Mouse (Mus musculus): ENCODE data around the gene Pinlyp. TPM values are rescaled to one million over a fixed set of nuclear protein-coding genes. Genes with fewer than 3 reads are reported as not detected.
A peak's percentile ranks its signal among the peaks of the same experiment; 100 is the strongest.

Pinlyp gene
- polyA plus RNA-seq (2016; fragmentation: Nextera tagmentation; extraction: Ambion mirVana), result not detected in 2 replicates

- Histone ChIP-seq H3K4me3 (peak within 1 kb of the TSS; percentile 73), H3K27me3 (ENCODE audit: poor library complexity, severe bottlenecking) (no peaks in the 10 kb centered on the region), H3K9me3 (peaks cover 4% of the 10 kb centered on the region; the same call in 1 of the 2 replicates), H3K36me3 (replicated peaks) (peaks cover 33% of the 10 kb centered on the region), H3K4me1 (peaks cover 20% of the 10 kb centered on the region), H3K27ac (peak within 1 kb of the TSS; percentile 93)
- 41% methylated on average over 13 of the region's 13 CpGs for WGBS
- DNase-seq (ENCODE audit: extremely low spot score, low spot score), result no peak
Observed at GRCm38 (mm10) chr7:24546068-24546614, at the start of gene Pinlyp, which contains the start of gene Xrcc1. TSS of gene Pinlyp (minus strand) at chr7:24546118. TSS of gene Xrcc1 (plus strand) at chr7:24546289.

- Histone ChIP-seq H3K4me1 (peaks cover 32% of the 10 kb centered on the region), H3K4me3 (no peak overlapping the region), H3K36me3 (replicated peaks) (no peaks in the 10 kb centered on the region), H3K27ac (no peak overlapping the region), H3K27me3 (ENCODE audit: poor library complexity, severe bottlenecking) (peaks cover 30% of the 10 kb centered on the region), H3K9me3 (no peaks in the 10 kb centered on the region)
- DNase-seq (ENCODE audit: extremely low spot score, low spot score), result no peak
- WGBS, result 75% methylated on average over 2 of the region's 2 CpGs
Observed at GRCm38 (mm10) chr7:24595464-24595863, 49.5 kb upstream of the Pinlyp start.

- WGBS, result under 1% methylated on average over 13 of the region's 13 CpGs
- DNase-seq (ENCODE audit: extremely low spot score, low spot score), result no peak
- Histone ChIP-seq H3K4me1 (peaks cover 32% of the 10 kb centered on the region), H3K9me3 (no peaks in the 10 kb centered on the region), H3K27me3 (ENCODE audit: poor library complexity, severe bottlenecking) (peaks cover 30% of the 10 kb centered on the region), H3K27ac (peak overlapping the region; percentile 82), H3K36me3 (replicated peaks) (no peaks in the 10 kb centered on the region), H3K4me3 (peak overlapping the region; percentile 72)
Observed at GRCm38 (mm10) chr7:24594309-24594803, 48.4 kb upstream of the Pinlyp start.

GRCm38 (mm10) chr7:24593621-24594308 lies 47.8 kb upstream of the Pinlyp start:
- H3K27ac ChIP-seq, result peak overlapping the region; percentile 82
- peaks cover 30% of the 10 kb centered on the region for H3K27me3 ChIP-seq (ENCODE audit: poor library complexity, severe bottlenecking)
- WGBS, result 3% methylated on average over 37 of the region's 39 CpGs
- DNase-seq (ENCODE audit: extremely low spot score, low spot score), result peak; percentile 74
- no peaks in the 10 kb centered on the region for H3K9me3 ChIP-seq
- H3K36me3 ChIP-seq (replicated peaks), result no peaks in the 10 kb centered on the region
- peak overlapping the region; percentile 72 for H3K4me3 ChIP-seq
- H3K4me1 ChIP-seq, result peaks cover 32% of the 10 kb centered on the region

GRCm38 (mm10) chr7:24592781-24593180 lies 46.9 kb upstream of the Pinlyp start:
- H3K4me1 ChIP-seq, result peaks cover 34% of the 10 kb centered on the region
- H3K4me3 ChIP-seq, result no peak overlapping the region
- DNase-seq (ENCODE audit: extremely low spot score, low spot score), result no peak
- H3K9me3 ChIP-seq, result no peaks in the 10 kb centered on the region
- peaks cover 37% of the 10 kb centered on the region for H3K27me3 ChIP-seq (ENCODE audit: poor library complexity, severe bottlenecking)
- H3K36me3 ChIP-seq (replicated peaks), result no peaks in the 10 kb centered on the region
- no peak overlapping the region for H3K27ac ChIP-seq
- 85% methylated on average over 6 of the region's 6 CpGs for WGBS

GRCm38 (mm10) chr7:24592163-24592562 lies 46.2 kb upstream of the Pinlyp start:
- WGBS, result 70% methylated on average over 4 of the region's 4 CpGs
- Histone ChIP-seq H3K27ac (no peak overlapping the region), H3K4me1 (peaks cover 40% of the 10 kb centered on the region), H3K36me3 (replicated peaks) (no peaks in the 10 kb centered on the region), H3K4me3 (no peak overlapping the region), H3K27me3 (ENCODE audit: poor library complexity, severe bottlenecking) (peaks cover 44% of the 10 kb centered on the region), H3K9me3 (no peaks in the 10 kb centered on the region)
- no peak for DNase-seq (ENCODE audit: extremely low spot score, low spot score)

- H3K4me1 ChIP-seq, result peaks cover 44% of the 10 kb centered on the region
- no peak overlapping the region for H3K4me3 ChIP-seq
- H3K36me3 ChIP-seq (replicated peaks), result no peaks in the 10 kb centered on the region
- H3K9me3 ChIP-seq, result peaks cover under 1% of the 10 kb centered on the region; the same call in 1 of the 2 replicates
- DNase-seq (ENCODE audit: extremely low spot score, low spot score), result no peak
- peaks cover 48% of the 10 kb centered on the region for H3K27me3 ChIP-seq (ENCODE audit: poor library complexity, severe bottlenecking)
- WGBS, result 77% methylated on average over 5 of the region's 5 CpGs
- H3K27ac ChIP-seq, result no peak overlapping the region
Observed at GRCm38 (mm10) chr7:24591735-24592134, 45.8 kb upstream of the Pinlyp start.

GRCm38 (mm10) chr7:24588336-24588735 lies 42.4 kb upstream of the Pinlyp start:
- H3K36me3 ChIP-seq (replicated peaks), result no peaks in the 10 kb centered on the region
- no peak for DNase-seq (ENCODE audit: extremely low spot score, low spot score)
- H3K27me3 ChIP-seq (ENCODE audit: poor library complexity, severe bottlenecking), result peaks cover 50% of the 10 kb centered on the region
- H3K4me3 ChIP-seq, result no peak overlapping the region
- peaks cover 25% of the 10 kb centered on the region for H3K4me1 ChIP-seq
- WGBS, result 90% methylated on average over 13 of the region's 13 CpGs
- H3K9me3 ChIP-seq, result peaks cover 18% of the 10 kb centered on the region
- H3K27ac ChIP-seq, result no peak overlapping the region

GRCm38 (mm10) chr7:24587330-24588105 lies 41.6 kb upstream of the Pinlyp start, which contains the start of the genes Ethe1 and Zfp575:
TSS of gene Ethe1 (plus strand) at chr7:24587543.
TSS of gene Zfp575 (minus strand) at chr7:24587641.
- WGBS, result 6% methylated on average over 30 of the region's 30 CpGs

GRCm38 (mm10) chr7:24586828-24587227 lies 40.9 kb upstream of the Pinlyp start:
- no peak for DNase-seq (ENCODE audit: extremely low spot score, low spot score)
- Histone ChIP-seq H3K4me1 (peaks cover 12% of the 10 kb centered on the region), H3K27me3 (ENCODE audit: poor library complexity, severe bottlenecking) (peaks cover 50% of the 10 kb centered on the region), H3K27ac (0 out of 2 replicates have a peak overlapping the region, but pooled peaks have one; percentile 75), H3K36me3 (replicated peaks) (no peaks in the 10 kb centered on the region), H3K9me3 (peaks cover 18% of the 10 kb centered on the region), H3K4me3 (peak overlapping the region; percentile 55)
- 13% methylated on average over 8 of the region's 8 CpGs for WGBS

More at GRCm38 (mm10) chr7:24587330-24588105, 41.6 kb upstream of the Pinlyp start, which contains the start of the genes Ethe1 and Zfp575:
- no peaks in the 10 kb centered on the region for H3K36me3 ChIP-seq (replicated peaks)
- DNase-seq (ENCODE audit: extremely low spot score, low spot score), result peak; percentile 76
- H3K27me3 ChIP-seq (ENCODE audit: poor library complexity, severe bottlenecking), result peaks cover 50% of the 10 kb centered on the region
- H3K4me1 ChIP-seq, result peaks cover 17% of the 10 kb centered on the region
- H3K9me3 ChIP-seq, result peaks cover 18% of the 10 kb centered on the region
- H3K4me3 ChIP-seq, result peak within 1 kb of the TSS; percentile 55
- peak within 1 kb of the TSS; percentile 75 for H3K27ac ChIP-seq

GRCm38 (mm10) chr7:24585995-24586394 lies 40.1 kb upstream of the Pinlyp start:
- Histone ChIP-seq H3K36me3 (replicated peaks) (no peaks in the 10 kb centered on the region), H3K4me1 (peaks cover 12% of the 10 kb centered on the region), H3K9me3 (peaks cover 18% of the 10 kb centered on the region), H3K27me3 (ENCODE audit: poor library complexity, severe bottlenecking) (peaks cover 45% of the 10 kb centered on the region), H3K4me3 (peak overlapping the region; percentile 8; the same call in 1 of the 2 replicates), H3K27ac (no peak overlapping the region)
- no peak for DNase-seq (ENCODE audit: extremely low spot score, low spot score)
- 47% methylated on average over 16 of the region's 16 CpGs for WGBS

- Histone ChIP-seq H3K27me3 (ENCODE audit: poor library complexity, severe bottlenecking) (peaks cover 45% of the 10 kb centered on the region), H3K36me3 (replicated peaks) (no peaks in the 10 kb centered on the region), H3K4me3 (no peak overlapping the region), H3K9me3 (peaks cover 18% of the 10 kb centered on the region), H3K27ac (no peak overlapping the region), H3K4me1 (peaks cover 12% of the 10 kb centered on the region)
- no peak for DNase-seq (ENCODE audit: extremely low spot score, low spot score)
- 86% methylated on average over 6 of the region's 6 CpGs for WGBS
Observed at GRCm38 (mm10) chr7:24584876-24585275, 39.0 kb upstream of the Pinlyp start.

Measured in forebrain, embryonic 10.5 days (tissue).